Mouse (Mus musculus) hindbrain, embryonic 14.5 days (tissue): ENCODE measurements at regions not wholly inside any gene's neighbourhood (a gene's known extent, or its start where the extent isn't known, plus 50 kb on each side); places are given as distances from the start of the nearest gene placed in this dataset.
"Not testable (repeated sequence)": the region's sequence is repeated elsewhere in the genome, so short reads cannot be mapped to it uniquely, and the experiment has no call there.

Experiments
- ATAC-seq: fragments of 200-750 bp; cut with Nextera tagmentation; 2 replicates; pipeline ENCODE4 v1.8.0; 2017; ENCODE audit warnings: moderate number of reproducible peaks, mild to moderate bottlenecking, moderate TSS enrichment, moderate library complexity; ENCODE audit not compliant: low FRiP score
- DNase-seq: peaks from one replicate; pipeline ENCODE4 v3.0.0-alpha.2; 2015; ENCODE audit warnings: low spot score
- H3K27ac ChIP-seq: fragments of 300-500 bp; sonication (generic); 2 replicates; pipeline ENCODE4 v1.5.1; 2014; ENCODE audit warnings: mild to moderate bottlenecking, moderate library complexity
- H3K27me3 ChIP-seq: fragments of 300-500 bp; sonication (generic); 2 replicates; pipeline ENCODE4 v1.6.1; 2014; ENCODE audit warnings: mild to moderate bottlenecking, low read length, mixed read lengths; ENCODE audit not compliant: control insufficient read depth, insufficient read depth
- H3K36me3 ChIP-seq: fragments of 300-500 bp; sonication (generic); replicated peaks from 2 replicates; pipeline ENCODE4 v1.6.1; 2014; ENCODE audit not compliant: control insufficient read depth, insufficient read depth
- H3K4me1 ChIP-seq: fragments of 300-500 bp; sonication (generic); replicated peaks from 2 replicates; pipeline ENCODE4 v1.6.1; 2014; ENCODE audit warnings: antibody characterized with exemption, low read length, mixed read lengths; ENCODE audit not compliant: control insufficient read depth, insufficient read depth
- H3K4me2 ChIP-seq: fragments of 300-500 bp; sonication (generic); replicated peaks from 2 replicates; pipeline ENCODE4 v1.6.1; 2014; ENCODE audit warnings: mild to moderate bottlenecking, moderate library complexity
- H3K4me3 ChIP-seq: fragments of 300-500 bp; sonication (generic); replicated peaks from 2 replicates; pipeline ENCODE4 v1.5.1; 2014; ENCODE audit warnings: mild to moderate bottlenecking, low read length
- H3K9ac ChIP-seq: fragments of 300-500 bp; sonication (generic); 2 replicates; pipeline ENCODE4 v1.6.1; 2014
- H3K9me3 ChIP-seq: fragments of 300-500 bp; sonication (generic); 2 replicates; pipeline ENCODE4 v1.6.1; 2016; ENCODE audit warnings: low read length; ENCODE audit not compliant: control insufficient read depth
- WGBS: fragments of 180-500 bp; shearing (Covaris S2); extraction: QIAGEN DNeasy Blood & Tissue Kit; methylation state at CpG from one replicate; pipeline ENCODE4 v1.1.7; 2014; 5-methylcytosine and 5-hydroxymethylcytosine counted together

DNA sequence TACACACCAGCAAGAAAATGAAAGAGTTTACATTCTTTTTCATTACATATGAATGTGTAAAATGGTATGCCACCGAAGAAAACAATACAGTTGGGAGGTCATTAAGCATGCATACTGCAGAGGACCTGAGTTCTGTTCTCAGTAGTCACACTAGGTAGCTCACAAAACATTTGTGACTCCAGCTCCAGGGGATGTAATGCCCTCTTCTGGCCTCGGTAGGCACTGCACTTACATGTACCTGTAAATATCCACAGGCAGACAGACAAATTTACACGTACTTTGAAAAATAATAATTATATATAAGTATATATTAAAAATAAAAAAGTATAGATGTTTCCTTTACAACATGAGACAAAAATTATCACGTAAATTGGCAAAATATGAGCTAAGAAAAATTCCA, 342.3 kb upstream of the Gm28363 start:
- H3K9ac ChIP-seq: no peak overlapping the region
- ATAC-seq: no peak
- no peak for DNase-seq
- WGBS: 77% methylated on average over 4 of the region's 4 CpGs
- H3K36me3 ChIP-seq: no peaks in the 10 kb centered on the region
- no peaks in the 10 kb centered on the region for H3K27me3 ChIP-seq
- no peaks in the 10 kb centered on the region for H3K9me3 ChIP-seq
- no peak overlapping the region for H3K4me3 ChIP-seq
- no peaks in the 10 kb centered on the region for H3K4me1 ChIP-seq
- H3K4me2 ChIP-seq: no peak overlapping the region
- no peak overlapping the region for H3K27ac ChIP-seq

DNA sequence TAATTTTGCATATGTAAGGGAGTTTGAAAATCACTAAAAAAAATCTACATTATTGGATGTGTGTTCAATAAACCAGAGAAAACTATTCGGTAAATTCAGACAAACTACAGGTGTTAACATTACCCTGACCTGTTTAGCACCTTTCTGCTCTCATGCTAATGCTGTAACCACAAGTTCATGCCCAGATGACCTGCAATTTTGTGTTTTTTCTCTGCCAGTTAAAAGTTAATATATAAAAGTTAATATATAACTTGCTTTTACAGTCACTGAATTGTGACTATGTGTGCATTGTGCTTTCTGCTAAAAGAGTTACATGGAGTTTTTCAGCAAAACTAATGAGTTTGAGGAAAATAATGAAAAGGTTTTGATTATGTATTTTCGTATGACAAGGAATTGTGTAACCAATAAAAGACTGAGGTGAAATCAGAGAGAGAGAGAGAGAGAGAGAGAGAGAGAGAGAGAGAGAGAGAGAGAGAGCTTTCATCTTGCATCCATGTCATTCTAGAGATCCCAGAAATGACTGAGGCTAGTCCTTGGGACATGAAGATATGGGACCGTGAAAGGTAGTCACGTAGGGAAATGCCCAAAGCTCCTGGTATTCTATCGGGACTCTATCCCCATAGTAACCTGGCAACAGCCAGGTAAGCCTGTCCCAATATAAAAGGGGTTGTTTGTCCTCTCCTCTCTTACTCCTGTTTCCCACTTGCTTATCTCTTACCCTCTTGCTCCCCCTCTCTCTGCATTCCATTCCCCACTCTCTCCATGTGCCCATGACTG, 340.3 kb upstream of the Gm28363 start:
- Histone ChIP-seq H3K9ac (no peak overlapping the region), H3K27ac (no peak overlapping the region), H3K4me1 (no peaks in the 10 kb centered on the region), H3K4me3 (no peak overlapping the region), H3K4me2 (no peak overlapping the region), H3K27me3 (no peaks in the 10 kb centered on the region), H3K36me3 (no peaks in the 10 kb centered on the region), H3K9me3 (no peaks in the 10 kb centered on the region)
- 89% methylated on average over 5 of the region's 5 CpGs for WGBS
- DNase-seq: no peak
- no peak for ATAC-seq

DNA sequence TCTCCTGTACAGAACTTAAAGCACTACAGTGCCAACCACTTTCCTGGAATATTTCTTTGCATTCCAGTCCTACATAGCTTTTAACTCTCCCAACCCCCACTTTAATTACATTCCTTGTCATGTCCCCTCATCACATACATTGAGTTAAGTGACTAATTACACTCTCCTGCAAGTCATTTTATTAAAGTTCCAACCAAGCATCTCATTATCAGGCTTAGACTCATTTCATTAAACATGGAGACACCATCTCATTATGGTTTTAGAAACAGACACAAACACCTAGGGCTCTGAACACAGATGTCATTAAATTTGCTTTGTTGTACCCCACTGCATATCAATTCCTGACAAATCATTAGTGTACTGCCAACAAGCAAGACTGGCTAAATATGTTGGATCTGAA, 332.9 kb upstream of the Gm28363 start:
- ATAC-seq: peak; percentile 68; the same call in 1 of the 2 replicates
- Histone ChIP-seq H3K27me3 (no peaks in the 10 kb centered on the region), H3K36me3 (no peaks in the 10 kb centered on the region), H3K4me3 (no peak overlapping the region), H3K4me1 (no peaks in the 10 kb centered on the region), H3K27ac (no peak overlapping the region), H3K9ac (no peak overlapping the region), H3K4me2 (no peak overlapping the region), H3K9me3 (no peaks in the 10 kb centered on the region)
- peak; percentile 36 for DNase-seq

DNA sequence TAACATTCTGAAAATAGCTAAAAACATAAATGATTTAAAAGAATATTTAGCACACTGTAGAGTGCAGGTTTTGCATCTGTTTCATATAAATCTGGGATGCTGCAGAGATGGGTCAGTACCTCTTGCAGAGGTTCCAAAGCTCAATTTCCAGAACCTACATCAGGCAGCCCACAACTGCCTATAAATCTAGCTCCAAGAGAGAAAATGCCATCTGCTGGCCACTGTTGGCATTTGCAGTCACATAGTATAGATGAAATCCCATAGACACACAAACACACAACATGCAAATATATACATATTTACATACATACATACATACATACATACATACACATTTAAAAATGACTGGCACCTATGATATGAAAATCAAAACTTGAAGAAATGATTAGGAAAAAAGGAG, 284.6 kb upstream of the Gm28363 start:
- no peaks in the 10 kb centered on the region for H3K36me3 ChIP-seq
- ATAC-seq (no peak), DNase-seq (no peak)
- no peaks in the 10 kb centered on the region for H3K9me3 ChIP-seq
- no peaks in the 10 kb centered on the region for H3K27me3 ChIP-seq
- H3K4me1 ChIP-seq: no peaks in the 10 kb centered on the region
- H3K4me3 ChIP-seq: no peak overlapping the region
- no peak overlapping the region for H3K9ac ChIP-seq
- H3K4me2 ChIP-seq: no peak overlapping the region
- H3K27ac ChIP-seq: no peak overlapping the region

DNA sequence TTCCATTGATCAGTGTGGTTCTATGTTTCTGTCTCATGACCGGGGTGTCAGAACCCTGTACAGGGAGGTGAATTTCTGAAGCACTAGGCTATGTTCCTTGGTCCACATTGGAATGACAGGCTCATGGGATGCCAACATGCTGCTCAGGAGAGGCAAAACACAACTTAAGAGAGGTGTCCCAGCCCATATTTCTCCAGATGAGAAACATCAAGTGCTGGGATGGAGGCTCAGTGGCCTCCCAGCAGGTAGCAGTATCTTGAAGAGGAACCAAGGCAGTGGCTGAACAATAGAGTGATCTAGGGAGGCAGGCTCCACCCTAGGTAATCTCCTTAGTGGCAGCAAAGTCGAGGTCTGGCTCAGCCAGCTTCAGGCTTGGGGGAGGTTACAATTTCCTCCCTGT, 239.2 kb upstream of the Gm28363 start:
- no peak for ATAC-seq

DNA sequence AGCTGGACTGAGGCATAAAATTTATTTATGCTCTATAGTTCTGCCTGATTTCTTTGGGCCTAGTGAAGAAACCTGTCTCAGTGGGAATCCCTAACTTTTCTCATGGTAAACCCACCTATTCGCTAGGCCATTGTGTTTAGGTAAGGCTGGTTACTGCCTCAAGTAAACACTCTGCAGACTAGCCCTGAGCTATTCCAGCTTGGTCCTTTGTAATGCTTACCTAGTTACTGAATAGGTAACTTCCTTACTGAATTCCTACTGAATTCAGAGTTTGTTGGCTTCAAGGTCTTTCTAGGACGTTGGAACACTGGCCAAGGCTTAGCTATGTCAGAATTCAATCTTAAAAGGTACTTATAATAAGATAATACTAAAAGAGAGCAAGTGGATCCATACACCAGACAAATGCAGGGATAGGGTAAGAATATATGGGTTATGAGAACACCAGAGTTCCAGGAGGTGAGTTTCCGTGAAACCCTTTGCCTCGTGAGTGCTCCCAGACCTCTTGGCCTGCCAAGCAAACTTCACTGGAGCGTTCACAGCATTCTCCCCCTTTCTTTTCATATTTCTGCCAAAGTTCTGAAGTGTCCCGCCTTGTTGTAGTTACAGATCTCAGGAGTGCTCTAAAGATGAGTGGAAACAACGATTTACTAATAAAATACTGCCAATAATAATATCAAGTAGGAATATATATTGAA, 238.6 kb upstream of the Gm28363 start:
- H3K27ac ChIP-seq, H3K36me3 ChIP-seq, H3K4me3 ChIP-seq, ATAC-seq, H3K9ac ChIP-seq, H3K27me3 ChIP-seq, H3K4me2 ChIP-seq, H3K4me1 ChIP-seq, DNase-seq, H3K9me3 ChIP-seq: not testable (repeated sequence)
- 73% methylated on average over 7 of the region's 7 CpGs for WGBS

More for the DNA sequence above, 239.2 kb upstream of the Gm28363 start:
- H3K27me3 ChIP-seq: no peaks in the 10 kb centered on the region
- H3K27ac ChIP-seq: no peak overlapping the region
- no peak overlapping the region for H3K4me3 ChIP-seq
- no peak overlapping the region for H3K4me2 ChIP-seq
- no peaks in the 10 kb centered on the region for H3K4me1 ChIP-seq
- WGBS: 51% methylated on average over 2 of the region's 2 CpGs
- H3K9ac ChIP-seq: no peak overlapping the region
- no peaks in the 10 kb centered on the region for H3K9me3 ChIP-seq
- H3K36me3 ChIP-seq: no peaks in the 10 kb centered on the region
- no peak for DNase-seq

DNA sequence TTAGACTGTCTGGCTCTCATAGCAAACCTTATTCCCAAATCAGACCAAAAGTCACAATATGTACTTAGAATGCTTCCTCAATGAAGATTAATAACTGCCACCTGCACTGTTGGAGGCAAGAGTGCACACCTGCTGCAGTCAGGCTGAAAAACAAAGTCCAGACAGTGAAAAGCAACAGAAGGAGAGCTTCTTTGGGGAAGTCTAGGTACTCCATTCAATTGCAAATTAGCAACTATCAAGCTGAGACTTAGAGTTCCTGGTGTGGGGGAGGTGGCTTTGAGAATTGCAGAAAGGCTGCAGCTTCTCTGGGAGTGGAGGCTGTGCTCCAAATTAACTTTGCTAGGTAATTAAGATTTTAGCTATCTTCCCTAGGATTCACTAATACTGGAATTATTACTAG, 237.8 kb upstream of the Gm28363 start:
- not testable (repeated sequence) for H3K27me3 ChIP-seq, H3K4me2 ChIP-seq, H3K27ac ChIP-seq, H3K36me3 ChIP-seq, H3K9me3 ChIP-seq, DNase-seq, H3K4me3 ChIP-seq, H3K9ac ChIP-seq, ATAC-seq, H3K4me1 ChIP-seq

DNA sequence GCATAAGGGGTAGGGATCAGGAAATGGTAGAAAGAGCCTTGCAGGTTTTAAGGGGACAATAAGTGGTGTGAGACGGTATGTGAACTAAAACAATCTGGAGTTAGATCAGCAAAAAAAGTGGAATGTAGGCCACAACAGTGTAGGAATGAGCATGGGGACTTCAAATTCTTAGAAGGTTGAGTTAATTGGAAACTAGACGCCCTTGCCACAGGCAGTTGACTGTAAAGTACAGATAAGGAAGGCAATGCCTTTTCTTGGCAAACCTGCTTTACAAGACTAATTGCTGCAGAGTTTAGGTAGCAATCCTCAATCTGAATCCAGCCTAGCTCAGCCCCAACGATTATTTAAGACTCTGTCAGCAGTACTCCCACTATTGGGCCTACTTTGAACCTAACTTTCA, 206.8 kb upstream of the Gm28363 start:
- ATAC-seq (no peak), DNase-seq (no peak)
- H3K27ac ChIP-seq: no peak overlapping the region
- H3K4me2 ChIP-seq: no peak overlapping the region
- WGBS: 82% methylated on average over 3 of the region's 3 CpGs
- no peaks in the 10 kb centered on the region for H3K4me1 ChIP-seq
- no peak overlapping the region for H3K4me3 ChIP-seq
- H3K9me3 ChIP-seq: no peaks in the 10 kb centered on the region
- H3K36me3 ChIP-seq: no peaks in the 10 kb centered on the region
- no peaks in the 10 kb centered on the region for H3K27me3 ChIP-seq
- H3K9ac ChIP-seq: no peak overlapping the region

DNA sequence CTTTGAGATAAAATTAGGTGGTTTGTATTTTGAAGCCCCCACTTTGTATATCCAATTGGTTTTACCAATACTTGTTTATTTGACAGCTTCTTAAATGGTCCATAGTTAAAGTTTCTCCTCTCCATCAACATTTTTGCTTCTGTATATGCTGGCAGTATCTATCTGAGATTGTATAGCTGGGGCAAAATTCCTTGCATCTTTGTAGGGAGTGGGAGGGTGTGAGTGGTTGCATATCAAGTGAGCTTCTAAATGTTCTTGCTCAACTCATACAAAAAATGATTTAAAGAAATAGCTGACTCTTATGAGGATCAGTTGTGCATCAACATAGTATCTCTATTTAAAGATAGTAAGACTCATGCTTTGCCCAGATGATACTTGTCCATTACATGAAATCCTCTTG, 199.9 kb upstream of the Gm28363 start:
- H3K4me1 ChIP-seq: no peaks in the 10 kb centered on the region
- H3K27ac ChIP-seq: no peak overlapping the region
- ATAC-seq (no peak), DNase-seq (no peak)
- H3K4me2 ChIP-seq: no peak overlapping the region
- no peaks in the 10 kb centered on the region for H3K27me3 ChIP-seq
- no peak overlapping the region for H3K9ac ChIP-seq
- H3K36me3 ChIP-seq: no peaks in the 10 kb centered on the region
- H3K4me3 ChIP-seq: no peak overlapping the region
- H3K9me3 ChIP-seq: peaks cover 4% of the 10 kb centered on the region; the same call in 1 of the 2 replicates
